Mouse (Mus musculus): ENCODE measurements at regions not wholly inside any gene's neighbourhood (a gene's known extent, or its start where the extent isn't known, plus 50 kb on each side); places are given as distances from the start of the nearest gene placed in this dataset.
A peak's percentile ranks its signal among the peaks of the same experiment; 100 is the strongest.

GRCm38 (mm10) chr14:86211654-86212053 lies 929.4 kb downstream of the Diaph3 start:
- H3K4me3 ChIP-seq (ENCODE audit: low read depth, low read length): no peak overlapping the region
- ATAC-seq (ENCODE audit: extremely low read depth, insufficient number of reproducible peaks, low FRiP score, poor library complexity, severe bottlenecking) (no peak), DNase-seq (ENCODE audit: low spot score) (no peak)
- no peaks in the 10 kb centered on the region for H3K4me1 ChIP-seq (ENCODE audit: insufficient read depth, low read depth, low read length)
- no peaks in the 10 kb centered on the region for H3K27me3 ChIP-seq (ENCODE audit: insufficient read depth, low read length)
- H3K36me3 ChIP-seq (replicated peaks): no peaks in the 10 kb centered on the region
- peaks cover 11% of the 10 kb centered on the region for H3K9me3 ChIP-seq (replicated peaks)
- no peak for TF ChIP-seq GATA2 (IDR thresholded peaks at IDR 0.05; ENCODE audit: borderline replicate concordance, low read depth, low read length)
- TF ChIP-seq POLR2AphosphoS5 (IDR thresholded peaks at IDR 0.05; ENCODE audit: insufficient replicate concordance, low read depth, low read length): no peak
- TF ChIP-seq TAL1 (conservative IDR thresholded peaks at IDR 0.05; ENCODE audit: low read depth, low read length): no peak
- no peak; the same call in 1 of the 2 replicates for TF ChIP-seq CTCF (IDR thresholded peaks at IDR 0.05; ENCODE audit: low read depth, low read length)
- TF ChIP-seq GATA1 (IDR thresholded peaks at IDR 0.05; ENCODE audit: borderline replicate concordance, low read length): no peak

GRCm38 (mm10) chr14:86204582-86204981 lies 936.5 kb downstream of the Diaph3 start:
- no peaks in the 10 kb centered on the region for H3K27me3 ChIP-seq (ENCODE audit: insufficient read depth, low read length)
- H3K4me1 ChIP-seq (ENCODE audit: insufficient read depth, low read depth, low read length): no peaks in the 10 kb centered on the region
- ATAC-seq (ENCODE audit: extremely low read depth, insufficient number of reproducible peaks, low FRiP score, poor library complexity, severe bottlenecking): no peak
- no peak for DNase-seq (ENCODE audit: low spot score)
- H3K36me3 ChIP-seq (replicated peaks): no peaks in the 10 kb centered on the region
- peak overlapping the region; percentile 32; the same call in 1 of the 2 replicates for H3K4me3 ChIP-seq (ENCODE audit: low read depth, low read length)
- peaks cover 21% of the 10 kb centered on the region for H3K9me3 ChIP-seq (replicated peaks)
- TF ChIP-seq GATA1 (IDR thresholded peaks at IDR 0.05; ENCODE audit: borderline replicate concordance, low read length) (no peak), POLR2AphosphoS5 (IDR thresholded peaks at IDR 0.05; ENCODE audit: insufficient replicate concordance, low read depth, low read length) (no peak), CTCF (IDR thresholded peaks at IDR 0.05; ENCODE audit: low read depth, low read length) (no peak), GATA2 (IDR thresholded peaks at IDR 0.05; ENCODE audit: borderline replicate concordance, low read depth, low read length) (no peak), TAL1 (conservative IDR thresholded peaks at IDR 0.05; ENCODE audit: low read depth, low read length) (no peak)

DNA sequence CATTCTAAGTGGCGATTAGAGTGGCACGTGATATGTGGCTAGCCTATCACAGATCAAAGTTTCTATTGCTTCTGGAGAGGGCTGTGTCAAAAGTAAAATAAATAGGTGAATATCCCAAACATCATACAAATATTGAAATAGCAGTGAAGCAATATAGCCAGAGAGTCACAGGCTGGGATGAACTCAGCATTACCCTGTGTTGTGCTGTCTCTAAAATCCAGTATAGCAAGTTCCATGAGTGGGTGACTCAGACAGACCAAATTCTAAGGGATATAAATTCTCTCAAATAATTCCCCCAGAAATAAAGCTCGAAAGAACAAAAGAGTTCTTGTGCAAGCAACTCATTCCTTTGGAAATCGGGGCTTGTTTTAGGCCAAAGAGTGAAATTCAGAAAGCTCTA lies 943.2 kb downstream of the Diaph3 start:
- H3K36me3 ChIP-seq (replicated peaks): no peaks in the 10 kb centered on the region
- no peak for DNase-seq (ENCODE audit: low spot score)
- H3K4me1 ChIP-seq (ENCODE audit: insufficient read depth, low read depth, low read length): no peaks in the 10 kb centered on the region
- H3K4me3 ChIP-seq (ENCODE audit: low read depth, low read length): no peak overlapping the region
- TF ChIP-seq GATA1 (IDR thresholded peaks at IDR 0.05; ENCODE audit: borderline replicate concordance, low read length) (no peak), TAL1 (conservative IDR thresholded peaks at IDR 0.05; ENCODE audit: low read depth, low read length) (no peak), POLR2AphosphoS5 (IDR thresholded peaks at IDR 0.05; ENCODE audit: insufficient replicate concordance, low read depth, low read length) (no peak)
- no peaks in the 10 kb centered on the region for H3K27me3 ChIP-seq (ENCODE audit: insufficient read depth, low read length)
- H3K9me3 ChIP-seq (replicated peaks): peaks cover 19% of the 10 kb centered on the region
- no peak for ATAC-seq (ENCODE audit: extremely low read depth, insufficient number of reproducible peaks, low FRiP score, poor library complexity, severe bottlenecking)

- DNase-seq (ENCODE audit: low spot score): no peak
- Histone ChIP-seq H3K36me3 (replicated peaks) (no peaks in the 10 kb centered on the region), H3K4me1 (ENCODE audit: insufficient read depth, low read depth, low read length) (no peaks in the 10 kb centered on the region), H3K4me3 (ENCODE audit: low read depth, low read length) (no peak overlapping the region), H3K27me3 (ENCODE audit: insufficient read depth, low read length) (no peaks in the 10 kb centered on the region), H3K9me3 (replicated peaks) (no peaks in the 10 kb centered on the region)
- ATAC-seq (ENCODE audit: extremely low read depth, insufficient number of reproducible peaks, low FRiP score, poor library complexity, severe bottlenecking): no peak
- TF ChIP-seq GATA1 (IDR thresholded peaks at IDR 0.05; ENCODE audit: borderline replicate concordance, low read length): no peak
- no peak for TF ChIP-seq GATA2 (IDR thresholded peaks at IDR 0.05; ENCODE audit: borderline replicate concordance, low read depth, low read length)
- no peak for TF ChIP-seq CTCF (IDR thresholded peaks at IDR 0.05; ENCODE audit: low read depth, low read length)
- no peak for TF ChIP-seq TAL1 (conservative IDR thresholded peaks at IDR 0.05; ENCODE audit: low read depth, low read length)
- no peak for TF ChIP-seq POLR2AphosphoS5 (IDR thresholded peaks at IDR 0.05; ENCODE audit: insufficient replicate concordance, low read depth, low read length)
Observed at GRCm38 (mm10) chr14:86184663-86185381, 956.2 kb downstream of the Diaph3 start.

DNA sequence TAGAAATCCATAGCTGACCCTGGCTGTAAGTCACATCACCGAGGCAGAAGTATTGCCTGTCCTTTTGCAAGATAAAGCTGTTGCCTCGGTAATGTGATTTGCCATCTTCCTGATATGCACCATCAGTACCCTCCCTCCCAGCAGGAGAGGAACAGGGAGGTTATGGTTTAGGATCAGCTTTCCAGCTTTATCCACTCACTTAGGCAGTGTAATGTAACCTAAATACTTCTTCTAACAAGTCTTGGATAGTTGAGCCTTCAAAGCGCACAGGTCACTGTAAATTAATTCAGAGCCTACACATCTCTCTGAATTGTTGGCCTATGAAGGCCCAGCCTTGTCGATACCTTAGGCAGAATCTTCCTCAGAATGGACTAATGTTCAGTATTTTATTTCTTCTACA lies 962.5 kb downstream of the Diaph3 start:
- no peak for ATAC-seq (ENCODE audit: extremely low read depth, insufficient number of reproducible peaks, low FRiP score, poor library complexity, severe bottlenecking)
- DNase-seq (ENCODE audit: low spot score): no peak

DNA sequence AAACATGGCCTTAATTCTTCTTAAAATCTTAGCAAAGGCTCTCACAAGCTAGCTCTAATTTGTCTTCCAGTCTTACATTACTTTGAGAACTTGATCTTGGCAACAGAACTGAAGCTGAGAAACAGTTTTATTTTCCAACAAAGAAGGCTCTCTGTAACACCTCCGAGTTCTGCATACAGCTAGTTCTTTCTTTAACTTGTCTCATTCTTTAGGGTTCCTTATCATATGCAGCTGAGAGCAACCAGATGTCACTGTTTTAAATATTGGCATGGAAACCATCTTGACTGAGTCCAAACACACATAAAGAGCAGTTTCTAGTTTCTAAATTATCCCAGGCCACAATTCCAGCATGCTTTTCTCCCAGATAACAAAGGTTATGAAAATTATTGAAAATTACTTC lies 969.9 kb downstream of the Diaph3 start:
- Histone ChIP-seq H3K27me3 (ENCODE audit: insufficient read depth, low read length) (no peaks in the 10 kb centered on the region), H3K36me3 (replicated peaks) (no peaks in the 10 kb centered on the region), H3K4me3 (ENCODE audit: low read depth, low read length) (no peak overlapping the region), H3K4me1 (ENCODE audit: insufficient read depth, low read depth, low read length) (no peaks in the 10 kb centered on the region), H3K9me3 (replicated peaks) (peaks cover 11% of the 10 kb centered on the region)
- no peak for TF ChIP-seq TAL1 (conservative IDR thresholded peaks at IDR 0.05; ENCODE audit: low read depth, low read length)
- TF ChIP-seq CTCF (IDR thresholded peaks at IDR 0.05; ENCODE audit: low read depth, low read length): no peak
- TF ChIP-seq POLR2AphosphoS5 (IDR thresholded peaks at IDR 0.05; ENCODE audit: insufficient replicate concordance, low read depth, low read length): no peak
- TF ChIP-seq GATA2 (IDR thresholded peaks at IDR 0.05; ENCODE audit: borderline replicate concordance, low read depth, low read length): no peak
- no peak for TF ChIP-seq GATA1 (IDR thresholded peaks at IDR 0.05; ENCODE audit: borderline replicate concordance, low read length)
- ATAC-seq (ENCODE audit: extremely low read depth, insufficient number of reproducible peaks, low FRiP score, poor library complexity, severe bottlenecking): no peak
- DNase-seq (ENCODE audit: low spot score): no peak

More for the DNA sequence above, 962.5 kb downstream of the Diaph3 start:
- H3K9me3 ChIP-seq (replicated peaks): peaks cover 9% of the 10 kb centered on the region
- no peak for TF ChIP-seq GATA2 (IDR thresholded peaks at IDR 0.05; ENCODE audit: borderline replicate concordance, low read depth, low read length)
- no peak for TF ChIP-seq GATA1 (IDR thresholded peaks at IDR 0.05; ENCODE audit: borderline replicate concordance, low read length)
- TF ChIP-seq POLR2AphosphoS5 (IDR thresholded peaks at IDR 0.05; ENCODE audit: insufficient replicate concordance, low read depth, low read length): no peak
- no peaks in the 10 kb centered on the region for H3K36me3 ChIP-seq (replicated peaks)
- no peak overlapping the region for H3K4me3 ChIP-seq (ENCODE audit: low read depth, low read length)
- H3K27me3 ChIP-seq (ENCODE audit: insufficient read depth, low read length): no peaks in the 10 kb centered on the region
- no peaks in the 10 kb centered on the region for H3K4me1 ChIP-seq (ENCODE audit: insufficient read depth, low read depth, low read length)
